Mouse (Mus musculus): ENCODE data around the gene Map1s.

Gene Map1s

GRCm38 (mm10) chr8:70871195-70871807, 34.4 kb upstream of the Map1s start:
- no peaks in the 10 kb centered on the region for H3K27me3 ChIP-seq (ENCODE audit: control insufficient read depth, insufficient read depth, low read length, poor library complexity, severe bottlenecking)
- DNase-seq (ENCODE audit: low read depth, low spot score) = no peak
- H3K36me3 ChIP-seq (ENCODE audit: control insufficient read depth, insufficient read depth, low read length, poor library complexity, severe bottlenecking) = no peaks in the 10 kb centered on the region

DNA sequence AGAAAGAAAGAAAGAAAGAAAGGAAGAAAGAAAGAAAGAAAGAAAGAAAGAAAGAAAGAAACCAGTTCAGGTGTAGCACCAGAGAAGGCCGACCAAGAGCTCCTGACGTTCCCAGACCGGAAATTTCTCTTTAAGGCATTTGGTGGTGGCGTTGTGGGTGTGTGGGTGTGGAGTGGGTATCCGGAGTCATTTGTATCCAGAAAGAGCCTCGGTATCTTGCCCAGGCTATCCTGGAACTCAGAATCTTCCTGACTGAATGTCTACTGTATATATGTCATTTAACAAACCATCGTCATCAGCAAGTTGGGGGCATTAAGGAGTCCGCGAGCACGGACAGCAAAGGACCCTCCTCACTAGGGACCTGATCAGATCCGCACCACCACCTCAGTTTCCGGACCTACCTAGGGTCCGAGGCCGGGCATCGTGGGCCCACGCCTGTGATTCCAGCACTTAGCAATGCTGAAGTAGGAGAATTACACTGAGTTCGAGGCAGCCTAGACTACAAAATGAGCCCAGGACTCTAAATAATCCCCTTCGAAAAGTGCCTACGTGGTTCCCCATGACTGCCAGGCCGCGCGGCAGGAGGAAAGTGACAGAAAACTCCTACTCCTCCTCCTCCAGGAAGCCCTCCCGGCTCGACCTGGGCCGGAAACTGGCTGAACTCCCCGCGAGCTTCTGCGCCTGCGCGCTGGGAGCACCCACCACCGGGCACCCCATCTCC, 32.9 kb upstream of the Map1s start:
- DNase-seq (ENCODE audit: low read depth, low spot score) = no peak
- Histone ChIP-seq H3K27me3 (ENCODE audit: control insufficient read depth, insufficient read depth, low read length, poor library complexity, severe bottlenecking) (no peaks in the 10 kb centered on the region), H3K36me3 (ENCODE audit: control insufficient read depth, insufficient read depth, low read length, poor library complexity, severe bottlenecking) (no peaks in the 10 kb centered on the region)

GRCm38 (mm10) chr8:70873364-70873985, 32.3 kb upstream of the Map1s start, which contains the start of gene Ccdc124:
Ccdc124 (minus strand) TSS chr8:70873935.
- Histone ChIP-seq H3K27me3 (ENCODE audit: control insufficient read depth, insufficient read depth, low read length, poor library complexity, severe bottlenecking) (no peaks in the 10 kb centered on the region), H3K36me3 (ENCODE audit: control insufficient read depth, insufficient read depth, low read length, poor library complexity, severe bottlenecking) (no peaks in the 10 kb centered on the region)
- peak; percentile 96 for DNase-seq (ENCODE audit: low read depth, low spot score)

- no peaks in the 10 kb centered on the region for H3K36me3 ChIP-seq (ENCODE audit: control insufficient read depth, insufficient read depth, low read length, poor library complexity, severe bottlenecking)
- DNase-seq (ENCODE audit: low read depth, low spot score) = no peak
- no peaks in the 10 kb centered on the region for H3K27me3 ChIP-seq (ENCODE audit: control insufficient read depth, insufficient read depth, low read length, poor library complexity, severe bottlenecking)
Observed at GRCm38 (mm10) chr8:70874441-70874840, 31.3 kb upstream of the Map1s start.

DNA sequence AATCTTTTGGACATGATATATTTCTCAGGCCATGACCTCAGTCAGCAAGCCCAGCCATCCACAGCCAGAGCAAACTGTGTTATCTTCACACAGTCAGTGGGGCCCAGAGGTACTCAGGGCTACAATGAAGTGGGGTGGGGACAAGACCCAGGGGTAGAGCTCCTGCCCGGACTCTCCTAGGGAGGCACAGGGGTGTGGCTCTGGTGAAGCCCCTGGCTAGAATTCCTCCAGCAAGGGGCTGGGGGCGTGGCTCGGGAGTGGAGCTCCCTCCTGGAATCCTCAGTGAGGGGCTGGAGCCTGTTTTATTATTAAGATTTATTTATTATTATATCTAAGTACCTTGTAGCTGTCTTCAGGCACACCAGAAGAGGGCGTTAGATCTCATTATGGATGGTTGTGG, 29.4 kb upstream of the Map1s start:
- Histone ChIP-seq H3K36me3 (ENCODE audit: control insufficient read depth, insufficient read depth, low read length, poor library complexity, severe bottlenecking) (no peaks in the 10 kb centered on the region), H3K27me3 (ENCODE audit: control insufficient read depth, insufficient read depth, low read length, poor library complexity, severe bottlenecking) (no peaks in the 10 kb centered on the region)
- DNase-seq (ENCODE audit: low read depth, low spot score) = no peak

- Histone ChIP-seq H3K36me3 (ENCODE audit: control insufficient read depth, insufficient read depth, low read length, poor library complexity, severe bottlenecking) (no peaks in the 10 kb centered on the region), H3K27me3 (ENCODE audit: control insufficient read depth, insufficient read depth, low read length, poor library complexity, severe bottlenecking) (no peaks in the 10 kb centered on the region)
- DNase-seq (ENCODE audit: low read depth, low spot score) = no peak
Observed at GRCm38 (mm10) chr8:70878178-70878577, 27.6 kb upstream of the Map1s start.

DNA sequence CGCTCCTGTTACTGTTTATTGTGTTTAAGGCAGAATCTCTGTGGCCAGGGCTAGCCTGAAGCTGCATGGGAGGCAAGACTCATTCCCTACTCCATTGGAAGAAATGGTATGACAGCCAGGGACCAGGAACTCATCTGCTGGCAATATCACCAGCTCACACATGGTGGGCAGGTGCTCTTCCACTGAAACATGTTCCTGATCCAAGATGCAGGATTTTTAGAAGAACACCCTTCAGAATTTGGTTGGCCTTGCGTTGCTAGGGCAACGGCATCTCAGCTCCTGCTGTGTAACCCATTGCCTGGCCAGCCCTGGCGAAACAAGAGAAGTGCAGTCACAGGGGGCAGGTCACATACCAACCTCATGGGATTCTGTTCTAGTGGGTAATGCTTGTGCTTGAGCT, 26.2 kb upstream of the Map1s start:
- H3K27me3 ChIP-seq (ENCODE audit: control insufficient read depth, insufficient read depth, low read length, poor library complexity, severe bottlenecking) = no peaks in the 10 kb centered on the region
- H3K36me3 ChIP-seq (ENCODE audit: control insufficient read depth, insufficient read depth, low read length, poor library complexity, severe bottlenecking) = no peaks in the 10 kb centered on the region
- DNase-seq (ENCODE audit: low read depth, low spot score) = no peak

- Histone ChIP-seq H3K36me3 (ENCODE audit: control insufficient read depth, insufficient read depth, low read length, poor library complexity, severe bottlenecking) (no peaks in the 10 kb centered on the region), H3K27me3 (ENCODE audit: control insufficient read depth, insufficient read depth, low read length, poor library complexity, severe bottlenecking) (no peaks in the 10 kb centered on the region)
- DNase-seq (ENCODE audit: low read depth, low spot score) = no peak
Observed at GRCm38 (mm10) chr8:70880126-70880525, 25.6 kb upstream of the Map1s start.

- Histone ChIP-seq H3K27me3 (ENCODE audit: control insufficient read depth, insufficient read depth, low read length, poor library complexity, severe bottlenecking) (no peaks in the 10 kb centered on the region), H3K36me3 (ENCODE audit: control insufficient read depth, insufficient read depth, low read length, poor library complexity, severe bottlenecking) (no peaks in the 10 kb centered on the region)
- no peak for DNase-seq (ENCODE audit: low read depth, low spot score)
Observed at GRCm38 (mm10) chr8:70880546-70880945, 25.2 kb upstream of the Map1s start.

DNA sequence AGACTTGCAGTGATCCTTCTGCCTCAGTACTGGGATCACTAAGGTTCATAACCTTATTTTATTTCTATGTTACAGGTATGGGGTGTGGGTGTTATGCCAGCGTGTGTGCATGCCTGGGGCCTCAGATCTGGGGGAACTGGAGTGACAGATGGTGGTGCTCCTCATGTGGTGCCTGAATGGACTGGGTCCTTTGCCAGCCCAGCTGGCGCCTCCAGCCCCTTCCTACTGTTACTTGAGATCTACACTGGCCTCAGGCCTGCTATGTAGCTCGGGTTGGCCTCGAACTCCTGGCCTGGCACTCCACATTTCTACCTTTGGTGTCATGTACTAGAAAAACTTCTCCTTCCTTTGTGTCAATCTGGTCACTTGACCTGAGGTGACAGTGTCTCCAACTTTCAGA, 21.5 kb upstream of the Map1s start:
- Histone ChIP-seq H3K27me3 (ENCODE audit: control insufficient read depth, insufficient read depth, low read length, poor library complexity, severe bottlenecking) (no peaks in the 10 kb centered on the region), H3K36me3 (ENCODE audit: control insufficient read depth, insufficient read depth, low read length, poor library complexity, severe bottlenecking) (no peaks in the 10 kb centered on the region)
- DNase-seq (ENCODE audit: low read depth, low spot score) = no peak

- no peaks in the 10 kb centered on the region for H3K27me3 ChIP-seq (ENCODE audit: control insufficient read depth, insufficient read depth, low read length, poor library complexity, severe bottlenecking)
- DNase-seq (ENCODE audit: low read depth, low spot score) = no peak
- H3K36me3 ChIP-seq (ENCODE audit: control insufficient read depth, insufficient read depth, low read length, poor library complexity, severe bottlenecking) = no peaks in the 10 kb centered on the region
Observed at GRCm38 (mm10) chr8:70884683-70885082, 21.0 kb upstream of the Map1s start.

DNA sequence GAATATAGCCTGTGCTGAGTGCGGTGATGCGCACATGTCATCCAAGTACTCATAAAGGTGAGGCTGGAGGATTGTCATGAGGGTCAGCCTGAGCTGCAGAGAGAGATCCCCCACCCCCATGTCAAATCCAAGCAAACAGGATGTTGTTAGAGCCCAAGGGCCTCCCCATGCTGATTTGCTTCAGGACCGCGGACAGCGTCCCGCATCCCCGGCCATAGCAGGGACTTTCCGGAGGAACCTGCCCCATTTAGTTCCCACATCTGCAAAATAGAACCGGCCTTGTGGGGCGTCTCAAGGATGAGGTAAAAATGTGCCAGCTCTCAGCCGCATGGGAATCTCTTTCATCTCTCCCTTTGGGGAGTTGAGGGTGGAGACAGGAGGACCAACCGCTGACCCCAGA, 20.1 kb upstream of the Map1s start:
- no peaks in the 10 kb centered on the region for H3K27me3 ChIP-seq (ENCODE audit: control insufficient read depth, insufficient read depth, low read length, poor library complexity, severe bottlenecking)
- no peaks in the 10 kb centered on the region for H3K36me3 ChIP-seq (ENCODE audit: control insufficient read depth, insufficient read depth, low read length, poor library complexity, severe bottlenecking)
- DNase-seq (ENCODE audit: low read depth, low spot score) = peak; percentile 85

GRCm38 (mm10) chr8:70887669-70888068, 18.1 kb upstream of the Map1s start:
- peak; percentile 45 for DNase-seq (ENCODE audit: low read depth, low spot score)
- H3K36me3 ChIP-seq (ENCODE audit: control insufficient read depth, insufficient read depth, low read length, poor library complexity, severe bottlenecking) = no peaks in the 10 kb centered on the region
- no peaks in the 10 kb centered on the region for H3K27me3 ChIP-seq (ENCODE audit: control insufficient read depth, insufficient read depth, low read length, poor library complexity, severe bottlenecking)

DNA sequence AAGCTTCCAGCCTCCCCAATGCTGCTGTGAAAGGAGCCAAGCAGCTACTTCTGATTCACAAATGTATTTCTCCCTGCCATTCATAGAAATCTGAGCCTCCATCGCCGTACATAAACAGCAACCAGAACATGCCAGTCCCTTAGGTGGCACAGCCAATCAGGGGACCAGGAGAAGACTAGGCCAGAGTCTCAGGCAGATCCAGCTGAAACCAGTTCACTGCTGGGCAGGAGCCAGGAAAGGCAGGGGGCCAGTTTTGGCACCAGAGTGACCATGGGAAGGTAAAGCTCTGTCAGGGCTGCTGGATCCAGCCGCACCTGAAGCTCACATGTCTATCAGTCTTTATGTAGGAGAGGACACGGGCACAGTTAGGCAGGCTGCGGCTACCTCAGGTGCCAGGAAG, 15.1 kb upstream of the Map1s start:
- no peak for DNase-seq (ENCODE audit: low read depth, low spot score)
- Histone ChIP-seq H3K36me3 (ENCODE audit: control insufficient read depth, insufficient read depth, low read length, poor library complexity, severe bottlenecking) (peaks cover 12% of the 10 kb centered on the region), H3K27me3 (ENCODE audit: control insufficient read depth, insufficient read depth, low read length, poor library complexity, severe bottlenecking) (no peaks in the 10 kb centered on the region)

DNA sequence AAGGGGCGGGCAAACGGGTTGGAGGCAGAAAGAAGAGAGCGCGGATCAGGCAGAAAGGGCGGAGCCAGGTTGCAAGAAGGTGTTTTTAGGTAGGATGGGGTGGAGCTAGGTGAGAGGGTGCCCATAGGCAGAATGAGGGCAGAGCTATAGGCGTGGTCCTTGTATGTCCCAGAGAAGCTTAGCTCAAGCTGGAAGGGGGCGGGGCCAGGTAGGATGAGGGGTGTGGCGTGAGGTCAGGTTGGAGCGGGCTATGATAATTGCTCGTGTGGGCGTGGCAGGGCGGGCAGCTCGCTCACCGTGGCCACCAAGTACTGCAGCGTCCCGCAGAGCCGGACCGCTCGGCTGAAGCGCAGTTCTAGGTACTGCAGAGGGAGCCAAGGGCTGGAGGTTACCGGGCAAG, 14.4 kb upstream of the Map1s start:
- peak; percentile 57 for DNase-seq (ENCODE audit: low read depth, low spot score)
- H3K36me3 ChIP-seq (ENCODE audit: control insufficient read depth, insufficient read depth, low read length, poor library complexity, severe bottlenecking) = peaks cover 13% of the 10 kb centered on the region
- no peaks in the 10 kb centered on the region for H3K27me3 ChIP-seq (ENCODE audit: control insufficient read depth, insufficient read depth, low read length, poor library complexity, severe bottlenecking)
